18 mouse cellular contexts compared by ENCODE assay signal in genomic region chr11:109327381-109327780, GRCm38 (mm10). TPM values are rescaled to one million over a fixed set of nuclear protein-coding genes. Genes with fewer than 3 reads are reported as not detected.
A peak's percentile ranks its signal among the peaks of the same experiment; 100 is the strongest.
DNase-seq lines count a peak whose midpoint lies in the region; ATAC-seq lines count a peak whose summit lies in the region.
"Had no signal": no experiment of that assay in that cellular context is flagged by ENCODE, and none has a peak within 500 bp of the region (broad histone marks: within the 10 kb centered on the region; RNA-seq: fewer than 3 reads in every experiment).

No protein-coding gene starts in this region.

- WGBS in hindbrain, embryonic 15.5 days = 30% methylated on average over 3 of the region's 3 CpGs
- WGBS in hindbrain, embryonic 11.5 days = 34% methylated on average over 3 of the region's 3 CpGs
- WGBS in midbrain, embryonic 14.5 days = 35% methylated on average over 3 of the region's 3 CpGs
- WGBS in midbrain, embryonic 16.5 days = 27% methylated on average over 3 of the region's 3 CpGs
- WGBS in neural tube, embryonic 15.5 days = 15% methylated on average over 3 of the region's 3 CpGs

- peak overlapping the region; percentile 53; the same call in 1 of the 2 replicates for H3K27ac ChIP-seq in hindbrain, embryonic 15.5 days (replicated peaks)
- no peak overlapping the region for H3K27ac ChIP-seq in hindbrain, embryonic 11.5 days (ENCODE audit: low read depth, low read length)
- peak overlapping the region; percentile 63; the same call in 1 of the 2 replicates for H3K27ac ChIP-seq in midbrain, embryonic 14.5 days (replicated peaks; ENCODE audit: low read depth, low read length)
- H3K27ac ChIP-seq in midbrain, embryonic 16.5 days (ENCODE audit: low read length) = no peak overlapping the region
- peak overlapping the region; percentile 33 for H3K27ac ChIP-seq in neural tube, embryonic 15.5 days (replicated peaks)
- H3K27ac ChIP-seq: embryonic facial prominence, embryonic 12.5 days; heart, adult 2 months; intestine, embryonic 15.5 days had no signal

- no peak overlapping the region for H3K9ac ChIP-seq in hindbrain, embryonic 15.5 days
- no peak overlapping the region for H3K9ac ChIP-seq in hindbrain, embryonic 11.5 days (ENCODE audit: low read depth, low read length)
- no peak overlapping the region for H3K9ac ChIP-seq in midbrain, embryonic 14.5 days (replicated peaks; ENCODE audit: low read length)
- H3K9ac ChIP-seq in midbrain, embryonic 16.5 days (ENCODE audit: low read depth, low read length) = no peak overlapping the region; the same call in 1 of the 2 replicates
- no peak overlapping the region for H3K9ac ChIP-seq in neural tube, embryonic 15.5 days (replicated peaks)
- H3K9ac ChIP-seq: embryonic facial prominence, embryonic 12.5 days; heart, embryonic 12.5 days; intestine, embryonic 15.5 days had no signal

- no peak for ATAC-seq in hindbrain, embryonic 15.5 days (ENCODE audit: low FRiP score, low read depth)
- no peak for ATAC-seq in hindbrain, embryonic 11.5 days (ENCODE audit: low FRiP score)
- no peak for ATAC-seq in midbrain, embryonic 14.5 days (ENCODE audit: low FRiP score, low TSS enrichment)
- no peak for ATAC-seq in midbrain, embryonic 16.5 days
- no peak for ATAC-seq in neural tube, embryonic 15.5 days (ENCODE audit: low FRiP score)
- ATAC-seq: CD4-positive, CD25-positive, alpha-beta regulatory T cell, adult 4 months; forebrain, embryonic 16.5 days; intestine, embryonic 15.5 days had no signal

- H3K9me3 ChIP-seq in hindbrain, embryonic 15.5 days = no peaks in the 10 kb centered on the region
- H3K9me3 ChIP-seq in hindbrain, embryonic 11.5 days (ENCODE audit: control insufficient read depth, low read length) = no peaks in the 10 kb centered on the region
- no peaks in the 10 kb centered on the region for H3K9me3 ChIP-seq in midbrain, embryonic 14.5 days (ENCODE audit: control insufficient read depth, low read length)
- H3K9me3 ChIP-seq in midbrain, embryonic 16.5 days (replicated peaks; ENCODE audit: control insufficient read depth, low read length, poor library complexity, severe bottlenecking) = no peaks in the 10 kb centered on the region
- no peaks in the 10 kb centered on the region for H3K9me3 ChIP-seq in neural tube, embryonic 15.5 days (replicated peaks)
- H3K9me3 ChIP-seq: embryonic facial prominence, embryonic 12.5 days; G1E; heart, embryonic 12.5 days; intestine, embryonic 15.5 days had no signal

- peak; percentile 48 to 64 for DNase-seq in cerebellum, postnatal 10 days
- DNase-seq in cerebellum, adult 9-10 months = no peak
- DNase-seq in hindbrain, embryonic 11.5 days (ENCODE audit: low spot score) = no peak
- no peak for DNase-seq in midbrain, embryonic 14.5 days
- DNase-seq: adrenal gland, adult 8-10 months; B cell, adult 2 months; cerebellum, adult 2 months; gastrocnemius, postnatal 14 days; heart, adult 2 months had no signal

- no peak overlapping the region for H3K4me2 ChIP-seq in hindbrain, embryonic 15.5 days
- H3K4me2 ChIP-seq in hindbrain, embryonic 11.5 days (replicated peaks; ENCODE audit: low read depth, low read length) = no peak overlapping the region
- H3K4me2 ChIP-seq in midbrain, embryonic 14.5 days (ENCODE audit: low read length) = no peak overlapping the region
- no peak overlapping the region for H3K4me2 ChIP-seq in midbrain, embryonic 16.5 days (ENCODE audit: low read length)
- no peak overlapping the region for H3K4me2 ChIP-seq in neural tube, embryonic 15.5 days
- H3K4me2 ChIP-seq: embryonic facial prominence, embryonic 12.5 days; heart, embryonic 12.5 days; intestine, embryonic 15.5 days had no signal

- H3K36me3 ChIP-seq in hindbrain, embryonic 15.5 days = no peaks in the 10 kb centered on the region
- H3K36me3 ChIP-seq in hindbrain, embryonic 11.5 days (ENCODE audit: control insufficient read depth, insufficient read depth, low read length) = no peaks in the 10 kb centered on the region
- no peaks in the 10 kb centered on the region for H3K36me3 ChIP-seq in midbrain, embryonic 14.5 days (ENCODE audit: control insufficient read depth, insufficient read depth, low read length)
- no peaks in the 10 kb centered on the region for H3K36me3 ChIP-seq in midbrain, embryonic 16.5 days (ENCODE audit: control insufficient read depth, insufficient read depth, low read length)
- no peaks in the 10 kb centered on the region for H3K36me3 ChIP-seq in neural tube, embryonic 15.5 days
- H3K36me3 ChIP-seq: embryonic facial prominence, embryonic 12.5 days; G1E; heart, embryonic 12.5 days; intestine, embryonic 15.5 days had no signal

- H3K27me3 ChIP-seq in hindbrain, embryonic 15.5 days = no peaks in the 10 kb centered on the region
- no peaks in the 10 kb centered on the region for H3K27me3 ChIP-seq in hindbrain, embryonic 11.5 days (ENCODE audit: control insufficient read depth, insufficient read depth, low read length)
- no peaks in the 10 kb centered on the region for H3K27me3 ChIP-seq in midbrain, embryonic 14.5 days (ENCODE audit: control insufficient read depth, insufficient read depth, low read length)
- H3K27me3 ChIP-seq in midbrain, embryonic 16.5 days (ENCODE audit: control insufficient read depth, insufficient read depth, low read depth, low read length) = no peaks in the 10 kb centered on the region
- H3K27me3 ChIP-seq in neural tube, embryonic 15.5 days (replicated peaks) = no peaks in the 10 kb centered on the region
- H3K27me3 ChIP-seq: embryonic facial prominence, embryonic 12.5 days; heart, embryonic 12.5 days; intestine, embryonic 15.5 days had no signal

- peaks cover 17% of the 10 kb centered on the region for H3K4me1 ChIP-seq in hindbrain, embryonic 15.5 days (replicated peaks)
- no peaks in the 10 kb centered on the region for H3K4me1 ChIP-seq in hindbrain, embryonic 11.5 days (replicated peaks; ENCODE audit: control insufficient read depth, insufficient read depth, low read length)
- H3K4me1 ChIP-seq in midbrain, embryonic 14.5 days (ENCODE audit: control insufficient read depth, insufficient read depth, low read length) = peaks cover 5% of the 10 kb centered on the region; the same call in 1 of the 2 replicates
- peaks cover 4% of the 10 kb centered on the region for H3K4me1 ChIP-seq in midbrain, embryonic 16.5 days (ENCODE audit: control insufficient read depth, insufficient read depth, low read length)
- peaks cover 29% of the 10 kb centered on the region for H3K4me1 ChIP-seq in neural tube, embryonic 15.5 days
- H3K4me1 ChIP-seq: intestine, embryonic 15.5 days had no signal

- H3K4me3 ChIP-seq in hindbrain, embryonic 15.5 days = no peak overlapping the region
- no peak overlapping the region for H3K4me3 ChIP-seq in hindbrain, embryonic 11.5 days (ENCODE audit: low read depth, low read length)
- H3K4me3 ChIP-seq in midbrain, embryonic 14.5 days (replicated peaks; ENCODE audit: low read depth, low read length) = no peak overlapping the region
- H3K4me3 ChIP-seq in midbrain, embryonic 16.5 days (ENCODE audit: low read depth, low read length) = no peak overlapping the region
- H3K4me3 ChIP-seq in neural tube, embryonic 15.5 days (replicated peaks) = no peak overlapping the region
- H3K4me3 ChIP-seq: embryonic facial prominence, embryonic 12.5 days; heart, adult 2 months; heart, embryonic 12.5 days; intestine, embryonic 15.5 days had no signal

RNA-seq across cellular contexts. Expression of gene Rgs9, which starts 29.5 kb away (rescaled TPM):
- polyA plus RNA-seq in hindbrain, embryonic 15.5 days (2015; fragmentation: Nextera tagmentation; extraction: Ambion mirVana) = 11.8 and 12.4 TPM in 2 replicates
- polyA plus RNA-seq in hindbrain, embryonic 11.5 days (2014; fragmentation: Nextera tagmentation; extraction: Ambion mirVana) = 1.7 and 2.4 TPM in 2 replicates
- polyA plus RNA-seq in midbrain, embryonic 14.5 days (2014; fragmentation: Nextera tagmentation; extraction: Ambion mirVana) = 9.7 and 12.4 TPM in 2 replicates
- 17.5 and 18.8 TPM in 2 replicates for polyA plus RNA-seq in midbrain, embryonic 16.5 days (2015; fragmentation: Nextera tagmentation; extraction: Ambion mirVana)
- 12.3 and 12.6 TPM in 2 replicates for polyA plus RNA-seq in neural tube, embryonic 15.5 days (2015; fragmentation: Nextera tagmentation; extraction: Ambion mirVana)
- polyA plus RNA-seq: G1E had no signal

RNA-seq across cellular contexts. Expression of gene Gna13, which starts 35.2 kb away (rescaled TPM):
- 19.4 and 19.9 TPM in 2 replicates for polyA plus RNA-seq in hindbrain, embryonic 15.5 days (2015; fragmentation: Nextera tagmentation; extraction: Ambion mirVana)
- polyA plus RNA-seq in hindbrain, embryonic 11.5 days (2014; fragmentation: Nextera tagmentation; extraction: Ambion mirVana) = 20.6 and 25.2 TPM in 2 replicates
- polyA plus RNA-seq in midbrain, embryonic 14.5 days (2014; fragmentation: Nextera tagmentation; extraction: Ambion mirVana) = 16.4 and 21.7 TPM in 2 replicates
- 17.6 and 20.5 TPM in 2 replicates for polyA plus RNA-seq in midbrain, embryonic 16.5 days (2015; fragmentation: Nextera tagmentation; extraction: Ambion mirVana)
- 16.8 and 20.2 TPM in 2 replicates for polyA plus RNA-seq in neural tube, embryonic 15.5 days (2015; fragmentation: Nextera tagmentation; extraction: Ambion mirVana)

Comparison
In these comparisons a context has a peak if more than half of its experiments do, and no peak if none do; other contexts are left out.
1. DNase-seq: peak in cerebellum, postnatal 10 days (2 of 2); none in cerebellum, adult 9-10 months (single experiment), hindbrain, embryonic 11.5 days (single experiment) and midbrain, embryonic 14.5 days (single experiment).
2. H3K27ac ChIP-seq: peak in hindbrain, embryonic 15.5 days (single experiment), midbrain, embryonic 14.5 days (single experiment) and neural tube, embryonic 15.5 days (single experiment); none in hindbrain, embryonic 11.5 days (single experiment) and midbrain, embryonic 16.5 days (single experiment).